Mouse (Mus musculus) monocyte, adult 5-6 weeks (primary cell): ENCODE measurements around the gene Sgca. TPM values are rescaled to one million over a fixed set of nuclear protein-coding genes. Genes with fewer than 3 reads are reported as not detected.

Experiments
- ATAC-seq: fragments of 153-309, 156-312 bp; replicated peaks from 2 replicates; pipeline ENCODE4 v1.8.0; 2017; ENCODE audit warnings: mild to moderate bottlenecking; ENCODE audit not compliant: low TSS enrichment, insufficient number of reproducible peaks, severe bottlenecking, poor library complexity, low FRiP score
- total RNA-seq: library from RNA; stranded (forward); fragments of 200-1000, 200-491, 200-594 nt; gene quantifications from 3 replicates; pipeline ENCODE4 v1.2.3, GENCODE M21; 2017

Sgca gene
- total RNA-seq, 1 experiment from 2014 or later, result not detected

DNA sequence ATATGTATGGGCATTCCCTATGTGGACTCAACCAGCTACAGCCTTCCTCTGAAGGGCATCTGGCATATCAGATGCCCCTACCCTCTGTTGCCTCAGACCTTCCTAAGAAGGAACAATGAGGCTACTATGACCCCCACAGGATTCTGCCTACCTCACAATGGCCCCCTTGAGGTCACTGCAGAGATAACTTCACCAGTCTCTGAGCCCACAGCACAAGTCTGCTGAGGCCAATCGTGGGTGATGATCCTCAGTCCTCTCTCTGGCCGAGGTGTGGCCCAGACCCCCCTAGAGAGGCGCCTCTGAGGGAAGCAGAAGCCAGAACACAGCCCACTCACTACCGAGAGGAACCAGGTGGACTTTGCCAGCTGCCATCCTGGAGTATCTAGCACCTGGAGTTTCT, 8.7 kb downstream of the Sgca start, which contains the start of gene Hils1:
TSS of gene Hils1 (plus strand) at position 175 of the 400 bp plus-strand sequence.
- no peak for ATAC-seq

DNA sequence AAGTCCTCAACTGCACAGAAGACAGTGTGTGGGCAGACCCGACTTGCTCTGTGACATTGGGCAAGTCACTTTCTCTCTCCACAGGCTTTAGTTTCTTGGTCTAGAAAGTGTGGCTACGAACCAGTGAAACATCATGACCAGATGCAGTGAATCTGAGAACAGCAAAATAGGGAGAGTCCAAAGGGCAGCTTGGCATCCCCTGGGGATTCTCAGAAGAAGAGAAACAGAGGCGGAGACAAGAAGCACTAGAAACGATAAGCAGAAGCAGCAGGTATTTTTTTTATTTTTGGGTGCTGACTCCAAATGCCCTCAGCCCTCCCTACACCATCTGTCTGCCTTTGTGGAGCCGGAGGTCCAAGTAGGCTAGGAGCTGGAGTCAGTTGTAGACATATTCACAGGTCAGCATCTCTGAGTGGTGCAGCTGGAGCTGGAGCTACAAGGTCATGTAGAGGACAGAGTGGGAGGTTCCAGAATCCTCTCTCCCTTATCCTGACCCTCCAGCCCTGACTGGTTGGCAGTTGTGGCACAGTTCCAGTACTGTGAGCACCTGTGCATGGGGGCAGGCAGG, 13.5 kb downstream of the Sgca start:
- no peak for ATAC-seq

- ATAC-seq, result no peak
These were observed 17.9 kb downstream of the Sgca start for GRCm38 (mm10) chr11:94958065-94958858.

DNA sequence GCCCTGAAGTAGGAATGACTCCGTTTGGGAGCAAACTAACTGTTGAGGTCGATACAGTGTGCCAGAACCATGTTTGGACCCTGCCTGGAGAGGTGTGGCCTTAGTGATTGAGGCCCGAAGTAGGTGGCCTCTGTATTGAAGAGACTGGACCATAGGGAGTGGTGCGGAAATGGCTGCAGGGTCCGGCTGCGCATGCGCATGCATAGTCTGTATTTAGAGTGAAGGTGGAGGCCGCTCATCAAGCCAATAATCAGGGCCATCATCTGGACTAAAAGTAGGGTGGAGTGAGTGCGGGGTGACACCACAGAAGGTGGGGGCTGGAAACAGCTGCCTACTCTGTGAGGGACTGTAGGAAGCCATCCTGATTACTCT, 18.4 kb downstream of the Sgca start:
- ATAC-seq, result no peak

DNA sequence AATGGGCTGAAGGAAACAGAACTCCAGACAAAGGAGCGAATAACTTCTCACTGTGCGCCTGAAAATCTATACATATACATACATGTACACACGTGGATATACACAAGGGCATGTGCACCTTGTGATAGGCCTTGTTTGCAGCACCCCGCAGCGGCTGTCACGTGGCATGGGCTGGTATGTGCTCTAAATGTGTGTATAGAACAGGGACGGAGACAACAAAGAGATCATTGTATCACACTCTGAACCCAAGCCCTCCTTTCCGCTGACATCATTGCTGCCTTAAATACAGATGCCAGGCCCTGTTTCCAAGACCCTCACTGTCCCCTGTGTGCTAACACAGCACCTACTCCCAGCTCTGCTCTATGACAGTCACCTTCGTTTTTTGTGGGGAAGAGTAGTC, 21.0 kb downstream of the Sgca start:
- no peak for ATAC-seq

DNA sequence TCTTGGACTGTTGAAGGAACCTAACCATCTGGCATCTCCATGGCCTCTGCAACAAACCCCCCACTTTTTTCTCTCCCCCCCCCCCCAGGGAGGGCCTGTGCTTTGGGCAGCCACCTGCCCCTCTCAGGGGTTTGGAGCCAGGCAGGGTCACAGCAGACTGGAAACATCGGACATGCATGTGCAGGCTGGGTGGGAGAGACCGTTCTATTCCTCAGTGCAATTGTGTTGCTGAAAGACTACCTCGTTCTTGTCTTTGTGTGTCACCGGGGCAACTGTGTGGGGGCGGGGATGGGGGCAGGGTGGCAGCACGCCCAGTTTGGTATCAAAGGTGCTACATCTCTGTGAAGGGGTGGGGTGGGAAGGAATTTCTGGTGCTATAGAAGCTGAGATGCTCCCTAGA, 24.0 kb downstream of the Sgca start:
- no peak for ATAC-seq

GRCm38 (mm10) chr11:94945236-94945635, 30.9 kb downstream of the Sgca start:
- ATAC-seq, result no peak

- ATAC-seq, result no peak
These were observed 31.8 kb downstream of the Sgca start for GRCm38 (mm10) chr11:94944295-94944694.

DNA sequence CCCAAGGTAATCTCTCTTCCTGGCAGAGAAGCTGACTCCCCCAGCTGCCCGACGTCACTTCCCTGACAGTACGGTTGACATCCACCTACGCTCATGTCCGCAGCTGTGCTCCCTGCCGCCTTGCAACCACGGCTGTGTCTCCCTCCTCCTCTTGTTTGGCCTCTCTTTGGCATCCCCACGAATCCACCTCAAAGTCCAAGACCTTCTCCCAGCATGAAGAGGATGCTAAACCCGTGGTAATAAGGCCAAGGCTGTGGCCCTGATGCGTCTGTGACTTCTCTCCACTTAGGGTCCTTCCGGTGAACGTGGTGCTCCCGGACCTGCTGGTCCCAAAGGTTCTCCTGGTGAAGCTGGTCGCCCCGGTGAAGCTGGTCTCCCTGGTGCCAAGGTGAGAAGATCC, 33.1 kb downstream of the Sgca start:
- no peak for ATAC-seq

DNA sequence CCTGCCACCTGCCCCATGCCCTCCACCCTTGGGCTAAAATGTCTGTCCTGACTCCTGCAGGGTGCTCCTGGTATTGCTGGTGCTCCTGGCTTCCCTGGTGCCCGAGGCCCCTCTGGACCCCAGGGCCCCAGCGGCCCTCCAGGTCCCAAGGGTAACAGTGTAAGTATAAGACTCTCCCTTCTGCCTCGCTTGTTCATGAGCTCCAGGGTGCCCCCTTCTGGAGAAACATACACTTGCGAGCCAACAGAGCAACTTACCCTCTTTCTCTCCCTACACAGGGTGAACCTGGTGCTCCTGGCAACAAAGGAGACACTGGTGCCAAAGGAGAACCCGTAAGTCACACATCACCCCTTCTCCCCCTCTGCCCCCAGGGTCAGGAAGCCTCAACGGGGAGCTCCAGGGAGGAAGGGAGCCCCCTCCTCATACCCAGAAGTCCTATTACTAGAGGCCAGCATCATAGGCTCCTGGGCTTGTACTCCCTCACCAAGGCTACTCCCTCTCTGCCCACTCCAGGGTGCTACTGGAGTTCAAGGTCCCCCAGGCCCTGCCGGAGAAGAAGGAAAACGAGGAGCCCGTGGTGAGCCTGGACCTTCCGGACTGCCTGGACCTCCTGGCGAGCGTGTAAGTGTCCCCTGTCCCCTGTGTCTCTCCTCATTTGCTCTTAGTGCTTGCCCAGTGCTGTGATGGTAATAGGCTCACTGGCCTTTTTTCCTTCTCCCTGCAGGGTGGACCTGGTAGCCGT, 33.7 kb downstream of the Sgca start:
- ATAC-seq, result no peak

GRCm38 (mm10) chr11:94941776-94942175, 34.4 kb downstream of the Sgca start:
- no peak for ATAC-seq

GRCm38 (mm10) chr11:94941121-94941520, 35.0 kb downstream of the Sgca start:
- ATAC-seq, result no peak

- ATAC-seq, result no peak
These were observed 36.8 kb downstream of the Sgca start for GRCm38 (mm10) chr11:94939280-94939679.

GRCm38 (mm10) chr11:94938296-94938695, 37.8 kb downstream of the Sgca start:
- no peak for ATAC-seq

DNA sequence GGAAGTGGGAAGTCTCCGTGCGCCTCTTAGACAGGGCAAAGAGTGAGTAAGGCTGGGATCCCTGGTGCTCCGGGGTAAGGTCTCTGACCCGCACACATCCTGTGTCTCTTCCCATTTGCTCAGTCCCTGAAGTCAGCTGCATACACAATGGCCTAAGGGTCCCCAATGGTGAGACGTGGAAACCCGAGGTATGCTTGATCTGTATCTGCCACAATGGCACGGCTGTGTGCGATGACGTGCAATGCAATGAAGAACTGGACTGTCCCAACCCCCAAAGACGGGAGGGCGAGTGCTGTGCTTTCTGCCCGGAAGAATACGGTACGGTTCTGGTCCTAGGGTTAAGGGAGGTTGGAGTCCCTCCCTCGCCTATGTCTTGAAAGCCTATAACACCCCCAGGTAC, 38.3 kb downstream of the Sgca start:
- ATAC-seq, result no peak

GRCm38 (mm10) chr11:94937335-94937781, 38.8 kb downstream of the Sgca start:
- ATAC-seq, result no peak

DNA sequence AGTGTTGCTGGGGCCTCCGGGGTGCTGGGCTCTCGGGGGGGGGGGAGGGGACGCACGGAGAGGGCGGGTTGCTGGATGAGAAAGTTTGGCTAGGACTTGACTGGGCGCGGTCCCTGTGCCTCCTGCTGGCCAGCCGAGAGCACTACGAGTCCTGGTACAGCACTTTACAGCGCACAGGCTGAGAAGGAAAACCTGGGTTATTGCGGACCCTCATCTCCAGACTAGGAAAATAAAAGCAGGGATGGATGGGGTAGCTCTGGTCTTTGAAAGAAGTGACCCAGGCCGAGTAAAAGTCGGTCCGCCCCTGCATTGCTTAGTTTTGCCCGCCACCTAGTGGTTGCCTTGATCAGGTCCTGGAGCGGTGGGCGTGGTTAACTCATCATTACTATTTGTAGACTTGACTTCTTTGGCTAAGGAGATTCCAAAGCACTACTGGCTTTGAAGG, 39.3 kb downstream of the Sgca start:
- peak; percentile 62 for ATAC-seq

GRCm38 (mm10) chr11:94936045-94936444, 40.1 kb downstream of the Sgca start, which contains the start of gene Col1a1:
Col1a1 (plus strand) TSS chr11:94936224.
- ATAC-seq, result no peak

- ATAC-seq, result no peak
These were observed 41.6 kb downstream of the Sgca start for GRCm38 (mm10) chr11:94934526-94934925.

- ATAC-seq, result no peak
These were observed 42.5 kb downstream of the Sgca start for GRCm38 (mm10) chr11:94933584-94933983.
